Mouse (Mus musculus) C2C12 (cell line): ENCODE data around the gene Wnt4.

Experiments used
- CEBPB ChIP-seq: IDR thresholded peaks from one replicate; pipeline ENCODE4 v1.6.1; 2011; ENCODE audit warnings: low read depth, mild to moderate bottlenecking, control low read depth, moderate library complexity
- CTCF ChIP-seq: IDR thresholded peaks from one replicate; pipeline ENCODE4 v1.5.1; 2011; ENCODE audit not compliant: control insufficient read depth, insufficient read depth, insufficient read length
- MAX ChIP-seq: IDR thresholded peaks from one replicate; pipeline ENCODE4 v1.6.1; 2011; ENCODE audit warnings: mild to moderate bottlenecking, control low read depth
- USF1 ChIP-seq: IDR thresholded peaks from one replicate; pipeline ENCODE4 v1.6.1; 2011; ENCODE audit warnings: low read depth, mild to moderate bottlenecking, control low read depth, moderate library complexity

DNA sequence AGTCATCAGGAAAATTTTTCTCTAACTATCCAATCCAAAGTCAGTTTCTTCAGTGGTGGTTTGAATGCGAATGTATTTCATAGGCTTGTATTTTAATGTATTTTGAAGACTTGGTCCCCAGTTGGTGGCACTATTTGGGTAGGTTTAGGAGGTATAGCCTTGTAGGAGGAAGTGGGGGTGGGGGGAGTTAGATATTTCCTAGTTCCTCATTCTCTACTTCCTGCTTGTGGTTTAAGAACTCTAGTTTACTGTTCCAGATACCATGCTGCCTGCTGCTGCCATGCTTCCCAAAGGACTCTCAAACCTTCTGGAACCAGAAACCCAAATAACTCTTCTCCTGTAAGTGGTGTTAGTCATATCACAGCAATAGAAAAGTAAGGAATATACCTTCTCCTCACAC is 68.5 kb downstream of the Wnt4 start:
- TF ChIP-seq CTCF (no peak), MAX (no peak), USF1 (no peak), CEBPB (no peak)
